Mouse (Mus musculus): ENCODE measurements around the gene Clcn2. TPM values are rescaled to one million over a fixed set of nuclear protein-coding genes. Genes with fewer than 3 reads are reported as not detected.
"Not testable (repeated sequence)": the region's sequence is repeated elsewhere in the genome, so short reads cannot be mapped to it uniquely, and the experiment has no call there.

Gene Clcn2
- total RNA-seq, 1 experiment from 2014 or later, result not detected

DNA sequence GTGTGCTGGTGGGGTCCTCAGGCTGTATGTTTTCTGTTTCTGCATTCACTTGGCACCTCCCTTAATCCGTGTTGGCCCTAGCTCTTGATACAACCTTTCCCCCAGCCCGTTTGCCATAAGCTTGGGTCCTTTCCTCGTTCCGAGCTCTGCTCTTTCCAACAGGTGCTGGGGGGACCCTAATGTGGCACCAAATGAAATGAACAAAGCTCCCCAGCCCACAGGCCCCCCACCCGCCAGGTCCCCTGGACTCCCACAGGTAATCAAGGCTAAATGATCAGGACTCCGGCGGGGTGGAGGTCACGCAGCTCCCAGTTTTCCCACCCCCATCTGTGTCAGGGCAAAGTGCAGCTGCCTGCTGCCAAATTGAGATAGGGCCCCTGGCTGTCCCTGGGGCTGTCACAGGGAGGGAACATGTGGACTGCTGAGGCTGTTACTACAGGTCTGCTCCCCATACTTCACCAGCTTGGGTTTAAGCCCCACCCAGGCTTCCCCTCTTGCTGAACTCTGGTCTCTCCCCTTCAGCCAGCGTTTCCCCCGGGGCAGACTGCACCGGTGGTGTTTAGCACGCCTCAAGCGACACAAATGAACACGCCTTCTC lies 43.7 kb downstream of the Clcn2 start:
- no peak for ATAC-seq (replicated peaks; ENCODE audit: insufficient number of reproducible peaks, low FRiP score, low TSS enrichment, poor library complexity, severe bottlenecking)

DNA sequence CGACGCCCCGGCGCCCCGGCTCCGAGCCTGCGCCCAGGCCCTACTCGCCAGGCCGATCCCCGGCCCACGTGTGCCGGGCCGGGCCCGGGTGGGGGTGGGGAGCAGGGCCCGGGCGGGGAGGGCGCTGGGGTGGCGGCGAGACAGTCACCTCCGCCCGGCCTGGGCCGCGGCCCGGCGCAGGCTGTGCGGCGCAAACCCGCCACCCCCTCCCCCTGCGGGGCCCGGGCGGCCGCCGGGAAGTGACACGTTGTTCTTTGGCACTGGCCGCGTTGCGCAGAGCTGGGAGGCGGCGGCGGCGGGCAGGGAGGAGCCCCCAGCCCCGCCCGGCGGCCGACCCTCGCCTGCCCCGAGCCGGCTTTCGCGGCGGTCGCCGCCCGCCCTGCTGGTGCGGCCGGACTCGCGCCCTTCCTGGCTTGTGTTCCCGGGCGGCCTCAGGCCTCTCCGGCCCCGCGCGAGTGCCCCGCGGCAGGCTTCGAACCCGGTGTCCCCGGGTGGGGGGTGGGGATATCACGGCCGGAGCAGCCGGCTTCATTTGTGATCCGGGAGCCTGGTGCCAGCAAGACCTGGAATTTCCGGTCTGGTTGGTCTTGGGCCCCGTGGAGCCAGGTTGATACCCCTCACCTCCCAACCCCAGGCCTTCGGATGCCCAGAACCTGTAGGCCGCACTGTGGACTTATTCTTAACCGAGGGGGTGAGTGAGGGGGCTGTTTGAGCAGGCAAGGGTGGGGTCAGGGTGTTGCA lies 44.4 kb downstream of the Clcn2 start:
- ATAC-seq (replicated peaks; ENCODE audit: insufficient number of reproducible peaks, low FRiP score, low TSS enrichment, poor library complexity, severe bottlenecking), result no peak

DNA sequence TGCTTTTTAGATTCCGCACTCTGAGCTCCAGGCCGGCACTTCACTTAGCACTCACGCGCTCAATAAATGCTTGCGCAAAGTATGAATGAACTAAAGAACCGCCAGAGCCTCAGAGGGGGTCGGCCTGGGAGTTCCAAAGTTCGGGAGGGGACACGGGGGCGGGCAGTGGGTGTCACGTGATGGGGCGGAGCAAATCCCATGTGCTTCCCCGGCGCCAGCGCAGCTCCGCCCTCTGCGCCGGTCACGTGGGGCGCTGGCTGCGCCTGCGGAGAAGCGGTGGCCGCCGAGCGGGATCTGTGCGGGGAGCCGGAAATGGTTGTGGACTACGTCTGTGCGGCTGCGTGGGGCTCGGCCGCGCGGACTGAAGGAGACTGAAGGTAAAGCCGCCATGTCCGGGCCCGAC lies 45.0 kb downstream of the Clcn2 start:
- peak; percentile 85 for ATAC-seq (replicated peaks; ENCODE audit: insufficient number of reproducible peaks, low FRiP score, low TSS enrichment, poor library complexity, severe bottlenecking)

DNA sequence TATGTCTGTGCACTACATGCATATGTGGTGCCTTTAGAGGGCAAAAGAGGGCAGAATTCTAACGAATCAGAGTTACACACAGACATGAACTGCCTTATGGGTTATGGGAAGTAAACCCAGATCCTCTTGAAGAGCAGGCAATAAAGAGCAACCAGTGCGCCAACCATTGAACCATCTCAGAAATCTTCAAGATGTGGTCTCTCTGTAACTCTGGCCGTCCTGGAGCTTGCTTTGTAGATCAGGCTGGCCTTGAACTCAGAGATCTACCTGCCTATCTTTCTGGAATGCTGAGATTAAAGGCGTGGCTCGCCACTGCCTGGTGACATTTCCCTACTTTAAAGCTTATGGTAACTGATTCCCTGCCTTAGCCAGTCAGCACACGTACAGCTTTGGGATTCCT lies 45.7 kb downstream of the Clcn2 start:
- no peak for ATAC-seq (replicated peaks; ENCODE audit: insufficient number of reproducible peaks, low FRiP score, low TSS enrichment, poor library complexity, severe bottlenecking)

DNA sequence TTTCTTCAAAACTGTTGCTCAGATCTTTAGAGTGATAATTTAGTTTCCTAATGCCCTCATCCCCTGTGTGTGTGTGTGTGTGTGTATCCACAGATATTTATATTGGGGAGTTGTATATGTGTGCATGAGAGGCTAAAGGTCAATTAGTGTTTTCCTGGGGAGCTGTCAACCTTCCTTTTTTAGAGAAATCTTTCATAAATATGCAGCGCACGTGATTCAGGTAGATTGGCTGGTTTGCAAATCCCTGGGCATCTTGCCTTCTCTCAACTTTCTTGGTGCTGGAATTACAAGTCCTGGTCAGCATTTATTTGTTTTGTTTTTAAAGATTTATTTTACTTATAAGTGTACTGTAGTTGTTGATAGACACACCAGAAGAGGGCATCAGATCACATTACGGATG lies 47.3 kb downstream of the Clcn2 start:
- no peak for ATAC-seq (replicated peaks; ENCODE audit: insufficient number of reproducible peaks, low FRiP score, low TSS enrichment, poor library complexity, severe bottlenecking)

DNA sequence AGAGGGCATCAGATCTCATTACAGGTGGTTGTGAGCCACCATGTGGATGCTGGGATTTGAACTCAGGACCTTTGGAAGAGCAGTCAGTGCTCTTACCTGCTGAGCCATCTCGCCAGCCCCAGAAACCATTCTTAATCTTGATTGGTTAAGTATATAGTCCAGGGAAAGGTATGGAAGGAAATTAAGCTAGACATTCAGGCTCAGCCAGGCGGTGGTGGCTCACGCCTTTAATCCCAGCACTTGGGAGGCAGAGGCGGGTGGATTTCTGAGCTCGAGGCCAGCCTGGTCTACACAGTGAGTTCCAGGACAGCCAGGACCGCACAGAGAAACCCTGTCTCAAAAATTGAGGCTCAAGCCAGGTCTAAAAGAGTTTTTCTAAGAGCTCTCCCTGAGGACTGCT lies 49.5 kb downstream of the Clcn2 start, which contains the start of gene Eif4g1:
Eif4g1 (plus strand) TSS at position 301 of the 400 bp plus-strand sequence.
- not testable (repeated sequence) for ATAC-seq (replicated peaks; ENCODE audit: insufficient number of reproducible peaks, low FRiP score, low TSS enrichment, poor library complexity, severe bottlenecking)

DNA sequence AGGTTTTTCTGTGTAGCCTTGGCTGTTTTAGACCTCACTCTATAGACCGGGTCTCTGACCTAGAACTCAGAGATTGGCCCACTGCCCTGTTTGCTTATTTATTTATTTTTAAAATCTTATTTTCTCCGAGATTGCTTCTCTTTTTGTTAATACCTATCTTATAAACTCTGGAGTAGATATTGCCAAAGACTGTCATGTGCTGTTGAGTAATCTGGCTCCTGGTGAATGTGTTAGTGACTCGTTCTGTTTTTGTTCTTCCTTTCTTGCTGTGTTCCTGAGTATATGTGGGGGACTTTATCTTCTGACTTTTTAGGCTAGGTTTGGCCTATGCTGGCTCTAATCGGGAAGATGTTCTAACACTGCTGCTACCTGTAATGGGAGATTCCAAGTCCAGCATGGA lies 59.9 kb downstream of the Clcn2 start:
- no peak for ATAC-seq (replicated peaks; ENCODE audit: insufficient number of reproducible peaks, low FRiP score, low TSS enrichment, poor library complexity, severe bottlenecking)

DNA sequence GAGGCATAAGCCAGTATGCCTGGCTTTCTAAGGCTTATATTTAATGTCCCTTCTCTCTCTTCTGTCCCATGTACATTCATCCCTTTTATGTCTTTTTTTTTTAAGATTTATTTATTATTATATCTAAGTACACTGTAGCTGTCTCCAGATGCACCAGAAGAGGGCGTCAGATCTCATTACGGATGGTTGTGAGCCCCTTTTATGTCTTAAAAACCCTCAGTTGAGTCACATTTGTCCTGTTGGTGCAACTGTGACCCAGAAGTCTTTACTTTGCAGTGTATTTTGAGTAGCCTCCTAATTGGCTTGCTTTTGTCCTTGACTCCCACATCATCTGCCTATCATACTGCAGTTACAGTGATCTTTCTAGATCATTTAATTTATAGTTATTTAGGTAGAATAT lies 64.2 kb downstream of the Clcn2 start:
- ATAC-seq (replicated peaks; ENCODE audit: insufficient number of reproducible peaks, low FRiP score, low TSS enrichment, poor library complexity, severe bottlenecking), result no peak

Other genes with a start within 250 kb of the Clcn2 start
- gene Eif2b5, start 218.9 kb downstream of the Clcn2 start, total RNA-seq (2017), result 41.2 to 57.3 TPM (median 43.4 TPM) in 3 replicates
- gene Dvl3, start 200.8 kb downstream of the Clcn2 start, total RNA-seq (2017), result 2.7 to 8.4 TPM (median 5.5 TPM) in 3 replicates
- gene Ap2m1, start 182.3 kb downstream of the Clcn2 start, total RNA-seq (2017), result 128 to 192 TPM (median 148 TPM) in 3 replicates
- gene Abcf3, start 169.2 kb downstream of the Clcn2 start, total RNA-seq (2017), result 56.4 to 86.6 TPM (median 76.3 TPM) in 3 replicates
- gene Vwa5b2, start 128.3 kb downstream of the Clcn2 start, total RNA-seq (2017), result not detected in 3 replicates
- gene Eef1akmt4, start 106.2 kb downstream of the Clcn2 start, total RNA-seq (2017), result 2.4 to 3.1 TPM (median 2.5 TPM) in 3 replicates
- not detected in 3 replicates for gene Gm49333, start 106.1 kb downstream of the Clcn2 start, total RNA-seq (2017)
- 4.3 to 11.9 TPM (median 5.5 TPM) in 3 replicates for gene Alg3, start 106.0 kb downstream of the Clcn2 start, total RNA-seq (2017)
- 0.49 TPM in 1 of 3 replicates, not detected in the others for gene Camk2n2, start 96.5 kb downstream of the Clcn2 start, total RNA-seq (2017)
- not detected in 3 replicates for gene Ece2, start 87.9 kb downstream of the Clcn2 start, total RNA-seq (2017)
- 155 to 180 TPM (median 178 TPM) in 3 replicates for gene Psmd2, start 66.1 kb downstream of the Clcn2 start, total RNA-seq (2017)
- 140 to 207 TPM (median 147 TPM) in 3 replicates for gene Eif4g1, start 49.4 kb downstream of the Clcn2 start, total RNA-seq (2017)
- gene Fam131a, start 24.5 kb downstream of the Clcn2 start, total RNA-seq (2017), result 1.8 to 5.8 TPM (median 3.5 TPM) in 3 replicates
- 20.0 to 31.9 TPM (median 24.4 TPM) in 3 replicates for gene Polr2h, start 81 bp downstream of the Clcn2 start, total RNA-seq (2017)
- gene Chrd, start 15.4 kb upstream of the Clcn2 start, total RNA-seq (2017), result not detected in 3 replicates
- gene Thpo, start 16.8 kb upstream of the Clcn2 start, total RNA-seq (2017), result not detected in 3 replicates